Mouse (Mus musculus) neural tube, embryonic 14.5 days (tissue): ENCODE results near the gene Zfp217. TPM values are rescaled to one million over a fixed set of nuclear protein-coding genes. Genes with fewer than 3 reads are reported as not detected.

ENCODE experiments used
- ATAC-seq: fragments of 200-750 bp; cut with Nextera tagmentation; 2 replicates; pipeline ENCODE4 v1.8.0; 2017; ENCODE audit warnings: low read depth, mild to moderate bottlenecking, moderate TSS enrichment, moderate library complexity
- H3K27ac ChIP-seq: fragments of 300-500 bp; sonication (generic); 2 replicates; pipeline ENCODE4 v1.5.1; 2014; ENCODE audit warnings: low read depth, mild to moderate bottlenecking, control low read depth, low read length, moderate library complexity, mixed read lengths
- H3K27me3 ChIP-seq: fragments of 300-500 bp; sonication (generic); 2 replicates; pipeline ENCODE4 v1.6.1; 2014; ENCODE audit warnings: low read length; ENCODE audit not compliant: control insufficient read depth, insufficient read depth
- H3K36me3 ChIP-seq: fragments of 300-500 bp; sonication (generic); 2 replicates; pipeline ENCODE4 v1.6.1; 2014; ENCODE audit warnings: low read length, mixed read lengths; ENCODE audit not compliant: control insufficient read depth, insufficient read depth
- H3K4me1 ChIP-seq: fragments of 300-500 bp; sonication (generic); 2 replicates; pipeline ENCODE4 v1.6.1; 2014; ENCODE audit warnings: low read length; ENCODE audit not compliant: control insufficient read depth, insufficient read depth
- H3K4me2 ChIP-seq: fragments of 300-500 bp; sonication (generic); 2 replicates; pipeline ENCODE4 v1.6.1; 2014; ENCODE audit warnings: mild to moderate bottlenecking, low read depth, low read length, control low read depth
- H3K4me3 ChIP-seq: fragments of 300-500 bp; sonication (generic); 2 replicates; pipeline ENCODE4 v1.5.1; 2014; ENCODE audit warnings: low read depth, low read length, control low read depth, mixed read lengths
- H3K9ac ChIP-seq: fragments of 300-500 bp; sonication (generic); replicated peaks from 2 replicates; pipeline ENCODE4 v1.6.1; 2014; ENCODE audit warnings: low read depth, mild to moderate bottlenecking, control low read depth, low read length, mixed read lengths
- H3K9me3 ChIP-seq: fragments of 300-500 bp; sonication (generic); 2 replicates; pipeline ENCODE4 v1.6.1; 2016; ENCODE audit warnings: low read length; ENCODE audit not compliant: control insufficient read depth
- WGBS: fragments of 180-500 bp; shearing (Covaris S2); extraction: QIAGEN DNeasy Blood & Tissue Kit; methylation state at CpG from one replicate; pipeline ENCODE4 v1.1.7; 2014; 5-methylcytosine and 5-hydroxymethylcytosine counted together
- polyA plus RNA-seq: library from polyadenylated mRNA; unstranded; fragments of >200 nt; fragmentation: Nextera tagmentation; extraction: Ambion mirVana; gene quantifications from 2 replicates; pipeline ENCODE4 v1.2.1, GENCODE M21; 2014

Gene Zfp217
- polyA plus RNA-seq, 1 experiment from 2014 or later: 1.1 TPM

DNA sequence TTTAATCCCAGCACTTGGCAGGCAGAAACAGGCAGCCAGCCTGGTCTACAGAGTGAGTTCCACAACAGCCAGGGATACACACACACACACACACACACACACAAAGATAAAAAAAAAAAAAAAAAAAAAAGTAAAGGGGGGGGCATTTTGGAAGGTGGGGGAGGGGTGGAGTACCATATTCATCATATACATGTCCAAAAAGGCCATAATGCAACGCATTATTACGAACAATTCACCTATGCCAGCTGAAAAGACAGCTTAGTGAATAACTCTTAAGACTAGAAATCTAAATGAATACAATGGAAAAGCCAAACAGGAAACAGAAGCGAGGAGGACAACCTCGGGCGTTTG is 6.8 kb upstream of the Zfp217 start:
- Histone ChIP-seq H3K27me3 (no peaks in the 10 kb centered on the region), H3K4me3 (peak overlapping the region; percentile 14), H3K4me2 (peak overlapping the region; percentile 39), H3K36me3 (no peaks in the 10 kb centered on the region), H3K9ac (no peak overlapping the region), H3K27ac (no peak overlapping the region), H3K4me1 (0 out of 2 replicates have a peak, but pooled peaks cover 4% of the 10 kb centered on the region), H3K9me3 (no peaks in the 10 kb centered on the region)
- WGBS: 13% methylated on average over 5 of the region's 5 CpGs
- no peak for ATAC-seq

DNA sequence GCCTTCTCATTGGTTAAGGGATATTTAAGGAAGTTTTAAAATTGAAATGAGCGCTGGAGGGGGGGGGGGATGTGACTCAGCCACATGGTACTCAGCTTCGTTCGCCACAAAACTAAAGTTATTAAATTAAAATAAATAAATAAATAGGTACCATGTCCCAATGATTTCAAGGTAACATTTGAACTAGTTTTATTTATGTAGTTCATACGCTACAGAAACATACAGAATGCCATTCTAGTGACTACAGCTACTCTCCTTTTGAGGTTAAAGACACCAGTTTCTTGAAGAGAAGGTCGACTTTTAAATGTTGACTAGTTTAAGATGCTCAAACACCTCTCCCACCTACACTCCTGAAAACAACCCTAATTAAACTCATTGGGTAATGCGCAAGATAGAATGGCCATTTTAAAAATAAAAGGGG is 6.4 kb upstream of the Zfp217 start:
- Histone ChIP-seq H3K4me1 (0 out of 2 replicates have a peak, but pooled peaks cover 4% of the 10 kb centered on the region), H3K27ac (no peak overlapping the region), H3K4me2 (peak overlapping the region; percentile 39; the same call in 1 of the 2 replicates), H3K9me3 (no peaks in the 10 kb centered on the region), H3K27me3 (no peaks in the 10 kb centered on the region), H3K4me3 (no peak overlapping the region), H3K36me3 (no peaks in the 10 kb centered on the region), H3K9ac (no peak overlapping the region)
- ATAC-seq: no peak
- WGBS: 24% methylated on average over 6 of the region's 6 CpGs

- Histone ChIP-seq H3K27ac (no peak overlapping the region), H3K4me3 (peak overlapping the region; percentile 18; the same call in 1 of the 2 replicates), H3K36me3 (no peaks in the 10 kb centered on the region), H3K27me3 (no peaks in the 10 kb centered on the region), H3K4me1 (0 out of 2 replicates have a peak, but pooled peaks cover 4% of the 10 kb centered on the region), H3K9me3 (no peaks in the 10 kb centered on the region), H3K9ac (no peak overlapping the region; the same call in 1 of the 2 replicates), H3K4me2 (peak overlapping the region; percentile 39)
- ATAC-seq: no peak
- 2% methylated on average over 37 of the region's 37 CpGs for WGBS
Measured at GRCm38 (mm10) chr2:170153421-170154271, 5.7 kb upstream of the Zfp217 start.

GRCm38 (mm10) chr2:170152856-170153255 is 5.0 kb upstream of the Zfp217 start:
- no peaks in the 10 kb centered on the region for H3K9me3 ChIP-seq
- no peak overlapping the region for H3K27ac ChIP-seq
- WGBS: 33% methylated on average over 7 of the region's 7 CpGs
- H3K4me3 ChIP-seq: no peak overlapping the region
- ATAC-seq: no peak
- no peak overlapping the region for H3K9ac ChIP-seq
- no peaks in the 10 kb centered on the region for H3K36me3 ChIP-seq
- peak overlapping the region; percentile 39; the same call in 1 of the 2 replicates for H3K4me2 ChIP-seq
- H3K4me1 ChIP-seq: 0 out of 2 replicates have a peak, but pooled peaks cover 4% of the 10 kb centered on the region
- no peaks in the 10 kb centered on the region for H3K27me3 ChIP-seq

DNA sequence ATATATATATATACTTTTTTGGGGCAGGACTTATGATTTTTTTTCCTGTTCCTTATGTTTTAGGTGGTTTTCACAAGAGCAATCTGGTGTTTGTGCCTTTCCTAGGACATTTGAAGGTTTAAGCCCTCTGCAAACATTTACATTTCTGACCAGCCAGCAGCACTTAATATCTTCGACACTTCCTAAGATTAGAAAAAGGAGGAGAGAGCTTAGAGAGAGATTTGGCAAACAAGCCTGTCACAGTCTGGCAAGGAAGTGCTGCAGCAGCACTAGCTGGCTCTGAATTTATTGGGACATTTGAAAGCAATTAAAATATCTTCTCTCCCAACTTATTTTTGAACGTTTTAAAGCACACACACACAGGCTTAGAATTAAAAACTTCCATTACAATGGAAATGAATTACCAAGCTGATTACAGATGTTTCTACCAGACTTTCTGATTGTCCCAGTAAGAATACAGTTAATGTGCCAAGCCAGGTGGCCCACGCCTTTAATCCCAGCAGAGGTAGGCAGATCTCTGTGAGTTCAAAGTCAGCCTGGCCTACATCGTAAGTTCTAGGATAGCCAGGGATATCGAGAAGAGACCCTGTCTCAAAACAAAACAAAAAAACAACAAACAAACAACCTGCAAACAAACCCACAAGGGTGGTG is 4.3 kb upstream of the Zfp217 start:
- Histone ChIP-seq H3K4me2 (no peak overlapping the region), H3K36me3 (no peaks in the 10 kb centered on the region), H3K27me3 (no peaks in the 10 kb centered on the region), H3K4me1 (0 out of 2 replicates have a peak, but pooled peaks cover 4% of the 10 kb centered on the region), H3K4me3 (no peak overlapping the region), H3K9ac (no peak overlapping the region), H3K27ac (no peak overlapping the region), H3K9me3 (no peaks in the 10 kb centered on the region)
- ATAC-seq: no peak
- 74% methylated on average over 5 of the region's 5 CpGs for WGBS

- no peak overlapping the region for H3K4me2 ChIP-seq
- 86% methylated on average over 8 of the region's 8 CpGs for WGBS
- H3K9ac ChIP-seq: no peak overlapping the region
- 0 out of 2 replicates have a peak, but pooled peaks cover 4% of the 10 kb centered on the region for H3K4me1 ChIP-seq
- no peak for ATAC-seq
- H3K36me3 ChIP-seq: no peaks in the 10 kb centered on the region
- no peak overlapping the region for H3K27ac ChIP-seq
- no peaks in the 10 kb centered on the region for H3K27me3 ChIP-seq
- H3K9me3 ChIP-seq: no peaks in the 10 kb centered on the region
- no peak overlapping the region for H3K4me3 ChIP-seq
Measured at GRCm38 (mm10) chr2:170151470-170151869, 3.6 kb upstream of the Zfp217 start.

DNA sequence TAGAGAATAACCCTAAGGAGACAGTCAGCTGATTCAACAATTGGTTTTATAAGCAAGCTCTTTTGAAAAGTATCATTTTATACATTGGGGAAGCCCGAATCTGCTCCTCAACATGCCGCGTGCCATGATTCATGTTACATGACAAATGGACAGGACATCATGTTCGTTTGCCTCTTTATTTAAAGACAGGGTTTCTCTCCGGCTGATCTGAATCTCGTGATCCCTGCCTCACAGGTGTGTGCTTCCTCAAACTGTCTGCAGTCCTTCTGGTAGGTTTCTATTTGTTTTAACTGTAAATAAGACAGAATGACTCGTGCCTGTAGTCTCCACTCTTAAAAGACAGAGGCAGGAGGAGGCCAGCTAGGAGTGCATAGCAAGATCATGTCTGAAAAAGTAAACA is 925 bp upstream of the Zfp217 start:
- Histone ChIP-seq H3K27me3 (no peaks in the 10 kb centered on the region), H3K9me3 (no peaks in the 10 kb centered on the region), H3K9ac (no peak overlapping the region), H3K36me3 (no peaks in the 10 kb centered on the region), H3K4me3 (no peak overlapping the region), H3K27ac (no peak overlapping the region), H3K4me2 (no peak overlapping the region), H3K4me1 (0 out of 2 replicates have a peak, but pooled peaks cover 4% of the 10 kb centered on the region)
- WGBS: 81% methylated on average over 7 of the region's 7 CpGs
- ATAC-seq: no peak

DNA sequence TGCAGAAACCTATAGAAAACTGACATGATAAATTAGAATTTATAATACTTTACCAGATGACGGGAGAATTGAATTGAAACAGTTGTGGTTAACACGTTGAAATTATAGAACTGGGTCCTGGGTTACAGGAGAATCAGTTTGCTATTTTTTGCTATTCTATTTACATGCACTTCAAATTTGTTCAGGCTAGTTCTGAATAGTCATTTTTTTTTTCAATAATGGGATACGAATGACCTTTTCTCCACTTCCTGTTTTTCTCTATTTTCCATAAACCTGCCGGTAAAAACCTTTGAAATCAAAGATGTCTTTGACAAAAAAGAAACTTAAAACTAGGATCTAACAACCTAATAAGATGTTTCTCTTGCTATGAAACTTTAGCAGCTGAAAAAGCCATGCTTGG is 733 bp downstream of the Zfp217 start:
- no peak for ATAC-seq
- H3K4me2 ChIP-seq: no peak overlapping the region
- no peak overlapping the region for H3K9ac ChIP-seq
- no peaks in the 10 kb centered on the region for H3K27me3 ChIP-seq
- H3K4me1 ChIP-seq: no peaks in the 10 kb centered on the region
- H3K36me3 ChIP-seq: no peaks in the 10 kb centered on the region
- H3K9me3 ChIP-seq: no peaks in the 10 kb centered on the region
- WGBS: 89% methylated on average over 4 of the region's 4 CpGs
- no peak overlapping the region for H3K27ac ChIP-seq
- H3K4me3 ChIP-seq: no peak overlapping the region

DNA sequence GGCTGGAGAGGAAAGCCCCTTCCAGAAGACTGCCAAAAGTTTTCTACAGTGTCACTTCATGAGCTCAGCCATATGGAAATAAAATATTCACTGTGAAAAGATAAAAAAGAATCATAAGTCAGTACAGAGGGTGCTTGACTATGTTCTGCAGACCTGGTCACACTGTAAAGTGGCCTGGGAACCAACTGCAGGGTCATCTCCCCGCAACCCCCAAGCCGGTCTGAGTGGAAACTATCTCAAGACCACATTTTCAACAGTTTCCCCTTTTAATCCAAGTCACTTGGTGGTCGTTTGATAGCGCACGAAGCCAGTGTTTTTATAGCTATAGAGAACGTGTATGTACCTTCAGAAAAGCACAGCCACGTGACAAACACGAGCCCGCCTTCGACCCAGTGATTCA is 3.6 kb downstream of the Zfp217 start:
- 86% methylated on average over 10 of the region's 10 CpGs for WGBS
- no peak overlapping the region for H3K9ac ChIP-seq
- ATAC-seq: no peak

More for the DNA sequence above, 3.6 kb downstream of the Zfp217 start:
- no peak overlapping the region for H3K27ac ChIP-seq
- no peaks in the 10 kb centered on the region for H3K27me3 ChIP-seq
- H3K4me2 ChIP-seq: no peak overlapping the region
- no peak overlapping the region for H3K4me3 ChIP-seq
- H3K9me3 ChIP-seq: no peaks in the 10 kb centered on the region
- no peaks in the 10 kb centered on the region for H3K4me1 ChIP-seq
- no peaks in the 10 kb centered on the region for H3K36me3 ChIP-seq
